Mouse (Mus musculus) A20 (cell line): ENCODE measurements around the gene D130040H23Rik.
A peak's percentile ranks its signal among the peaks of the same experiment; 100 is the strongest.
"Not testable (repeated sequence)": the region's sequence is repeated elsewhere in the genome, so short reads cannot be mapped to it uniquely, and the experiment has no call there.

Experiments used
- DNase-seq: peaks from one replicate; pipeline ENCODE4 v3.0.0-alpha.2; 2011; ENCODE audit warnings: low read depth, low spot score

D130040H23Rik gene

GRCm38 (mm10) chr8:69270386-69271202 lies at the start of gene D130040H23Rik:
Gene D130040H23Rik, plus strand, starts transcription at chr8:69271080.
- peak; percentile 93 for DNase-seq

- DNase-seq, result no peak
Observed at GRCm38 (mm10) chr8:69242541-69242940, 28.3 kb upstream of the D130040H23Rik start.

DNA sequence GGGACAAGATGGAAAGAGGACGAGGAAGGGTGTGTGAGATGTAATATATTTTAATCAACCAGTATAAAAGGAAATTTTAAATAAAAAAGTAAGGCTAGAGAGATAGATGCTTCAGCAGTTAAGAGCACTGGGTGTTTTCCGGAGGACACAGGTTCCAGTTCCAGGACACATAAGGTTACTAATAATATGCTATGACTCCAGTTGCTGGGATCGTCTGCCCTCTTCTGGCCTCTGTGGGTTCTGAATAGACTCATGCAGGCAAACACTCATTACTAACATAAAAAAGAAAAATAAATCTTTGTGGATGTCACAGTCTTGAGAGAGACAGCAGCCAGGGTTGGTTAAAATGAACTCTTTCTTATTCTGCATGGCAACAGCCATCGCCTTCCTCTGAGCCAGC lies 2.4 kb upstream of the D130040H23Rik start:
- DNase-seq, result peak; percentile 21

GRCm38 (mm10) chr8:69271203-69271554 lies 299 bp downstream of the D130040H23Rik start:
- no peak for DNase-seq

DNA sequence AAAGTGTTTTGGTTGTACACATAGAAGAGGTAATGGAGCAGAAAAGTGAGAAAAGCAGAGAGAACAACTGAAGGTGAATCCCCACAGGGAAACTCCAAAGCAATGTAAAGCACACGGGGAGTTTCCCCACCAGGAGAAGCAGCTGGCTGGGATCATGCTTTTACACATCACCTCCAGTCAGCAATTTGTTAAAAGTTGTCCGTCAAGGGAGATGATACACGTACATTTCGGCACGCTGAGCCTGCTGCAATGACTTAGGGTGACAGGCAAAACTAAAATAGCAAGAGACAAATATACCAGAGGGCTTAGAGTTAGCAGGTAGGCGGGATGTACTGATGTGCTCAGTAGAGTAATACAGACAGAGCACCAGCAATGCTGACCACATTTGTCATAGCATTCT lies 1.6 kb downstream of the D130040H23Rik start:
- DNase-seq, result peak; percentile 64

GRCm38 (mm10) chr8:69324771-69325170 lies 53.9 kb downstream of the D130040H23Rik start:
- DNase-seq, result no peak

- peak; percentile 77 for DNase-seq
Observed at GRCm38 (mm10) chr8:69328301-69329288, 57.7 kb downstream of the D130040H23Rik start.

DNA sequence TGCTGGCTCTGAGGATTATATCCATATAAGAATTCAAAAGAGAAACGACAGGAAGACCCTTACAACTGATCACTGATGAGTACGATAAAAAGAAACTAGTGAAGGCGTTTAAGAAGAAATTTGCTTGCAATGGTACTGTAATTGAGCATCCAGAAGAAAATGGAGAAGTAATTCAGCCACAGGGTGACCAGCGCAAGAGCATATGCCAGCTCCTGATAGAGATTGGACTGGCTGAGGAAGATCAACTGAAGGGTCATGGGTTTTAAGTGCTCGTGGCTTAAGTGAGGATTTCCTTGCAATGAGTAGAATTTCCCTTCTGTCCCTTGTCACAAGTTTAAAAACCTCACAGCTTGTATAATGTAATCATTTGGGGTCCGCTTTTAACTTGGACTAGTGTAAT lies 58.4 kb downstream of the D130040H23Rik start:
- not testable (repeated sequence) for DNase-seq
